Mouse (Mus musculus) adrenal gland, adult 18-20 months (tissue): ENCODE data around the gene Akr1c18. TPM values are rescaled to one million over a fixed set of nuclear protein-coding genes. Genes with fewer than 3 reads are reported as not detected.
"Not testable (repeated sequence)": the region's sequence is repeated elsewhere in the genome, so short reads cannot be mapped to it uniquely, and the experiment has no call there.

Experiments used
- DNase-seq, 2 experiments: peaks; one replicate each; pipeline ENCODE4 v3.0.0; 2021 to 2022; ENCODE audit warnings: low spot score in 2 of 2
- long read RNA-seq, 2 experiments: library from polyadenylated mRNA; stranded (forward); transcript quantifications; one replicate each; pipeline ENCODE4 v2.0.0; 2021
- total RNA-seq, 2 experiments: library from RNA; stranded (reverse); gene quantifications; 1 replicate in 1 of 2; 2 replicates in 1 of 2; pipeline ENCODE4 v1.2.3; 2021

Akr1c18 gene
- 1,000 to 10,000 TPM in 1 of 2 experiments, under 1 TPM in 1; 0.74 to 3,425 TPM for total RNA-seq
- long read RNA-seq, experiment 1: 0 reads
- long read RNA-seq, experiment 2, transcript Akr1c18-201 (9 exons, 1,200 nt): major isoform, 374 of 441 reads
- long read RNA-seq, experiment 2, transcript Akr1c18-202 (8 exons, 1,103 nt): minor isoform, 9 of 441 reads
- long read RNA-seq, experiment 2, partial matches to known transcripts: 50 of 441 reads
- long read RNA-seq, experiment 2, other reads (novel, unspliced or antisense): 8 of 441 reads

- peak in 1 of 2 experiments; percentile 13 for DNase-seq
These were observed at the start of gene Akr1c18 for GRCm38 (mm10) chr13:4150518-4150917. Gene Akr1c18, minus strand, starts transcription at chr13:4150654.

GRCm38 (mm10) chr13:4192511-4192910 is 42.1 kb upstream of the Akr1c18 start:
- DNase-seq: no peak

- DNase-seq: no peak
These were observed 40.5 kb upstream of the Akr1c18 start, which contains the start of gene Akr1c13 for GRCm38 (mm10) chr13:4190904-4191303. Gene Akr1c13, plus strand, starts transcription at chr13:4191150.

- no peak for DNase-seq
These were observed 37.7 kb upstream of the Akr1c18 start for GRCm38 (mm10) chr13:4188174-4188573.

GRCm38 (mm10) chr13:4186641-4187411 is 36.4 kb upstream of the Akr1c18 start:
- DNase-seq: not testable (repeated sequence)

GRCm38 (mm10) chr13:4183116-4183515 is 32.7 kb upstream of the Akr1c18 start:
- DNase-seq: no peak

- DNase-seq: not testable (repeated sequence)
These were observed 30.9 kb upstream of the Akr1c18 start for GRCm38 (mm10) chr13:4181321-4181720.

GRCm38 (mm10) chr13:4172978-4173377 is 22.5 kb upstream of the Akr1c18 start:
- DNase-seq: no peak

- DNase-seq: no peak
These were observed 17.6 kb upstream of the Akr1c18 start for GRCm38 (mm10) chr13:4168006-4168405.

- no peak for DNase-seq
These were observed 4.8 kb upstream of the Akr1c18 start for GRCm38 (mm10) chr13:4155286-4155685.

GRCm38 (mm10) chr13:4153593-4153992 is 3.1 kb upstream of the Akr1c18 start:
- DNase-seq: no peak

- no peak for DNase-seq
These were observed 2.5 kb upstream of the Akr1c18 start for GRCm38 (mm10) chr13:4152908-4153307.

- DNase-seq: no peak
These were observed 6.2 kb downstream of the Akr1c18 start for GRCm38 (mm10) chr13:4144261-4144660.

- peak; percentile 16 to 21 for DNase-seq
These were observed 17.4 kb downstream of the Akr1c18 start for GRCm38 (mm10) chr13:4133070-4133469.

- no peak for DNase-seq
These were observed 18.7 kb downstream of the Akr1c18 start for GRCm38 (mm10) chr13:4131721-4132120.

GRCm38 (mm10) chr13:4131317-4131716 is 19.1 kb downstream of the Akr1c18 start:
- no peak for DNase-seq

GRCm38 (mm10) chr13:4129100-4129499 is 21.4 kb downstream of the Akr1c18 start:
- peak in 1 of 2 experiments; percentile 19 for DNase-seq

GRCm38 (mm10) chr13:4125846-4126245 is 24.6 kb downstream of the Akr1c18 start:
- DNase-seq: not testable (repeated sequence)

- DNase-seq: not testable (repeated sequence)
These were observed 26.0 kb downstream of the Akr1c18 start for GRCm38 (mm10) chr13:4124471-4124870.

GRCm38 (mm10) chr13:4123146-4123545 is 27.3 kb downstream of the Akr1c18 start:
- DNase-seq: no peak

GRCm38 (mm10) chr13:4119181-4119904 is 31.1 kb downstream of the Akr1c18 start:
- no peak for DNase-seq
